Mouse (Mus musculus) adrenal gland, adult 8-10 months (tissue): ENCODE data around the gene Crygn. TPM values are rescaled to one million over a fixed set of nuclear protein-coding genes. Genes with fewer than 3 reads are reported as not detected.

Source experiments
- DNase-seq: peaks from one replicate; pipeline ENCODE4 v3.0.0; 2022
- total RNA-seq, 4 experiments: library from RNA; stranded (reverse); gene quantifications; 2 replicates each; pipeline ENCODE4 v1.2.4; 2022

The Crygn gene
- total RNA-seq, 4 experiments from 2014 or later = 5.3 TPM; not detected in 3

DNA sequence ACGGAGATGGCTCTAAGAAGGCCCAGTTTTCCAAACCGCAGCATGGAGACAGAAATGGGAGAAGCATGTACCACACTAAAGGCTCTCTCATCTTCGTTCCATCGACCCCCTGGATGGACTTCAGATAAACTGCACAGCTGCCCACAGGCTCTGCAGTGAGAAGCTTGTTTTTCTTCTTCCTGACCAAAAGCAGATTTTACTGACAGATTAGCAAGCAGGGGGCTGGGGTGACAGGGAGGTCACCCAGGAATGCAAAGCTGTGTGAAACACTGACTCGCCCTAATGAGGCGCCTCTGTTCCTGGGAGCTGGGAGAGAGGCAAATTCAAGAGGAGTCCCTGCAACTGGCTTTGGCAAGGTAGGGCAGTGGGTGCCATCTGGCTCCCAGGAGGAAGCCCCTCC lies 10.3 kb downstream of the Crygn start:
- DNase-seq = no peak

DNA sequence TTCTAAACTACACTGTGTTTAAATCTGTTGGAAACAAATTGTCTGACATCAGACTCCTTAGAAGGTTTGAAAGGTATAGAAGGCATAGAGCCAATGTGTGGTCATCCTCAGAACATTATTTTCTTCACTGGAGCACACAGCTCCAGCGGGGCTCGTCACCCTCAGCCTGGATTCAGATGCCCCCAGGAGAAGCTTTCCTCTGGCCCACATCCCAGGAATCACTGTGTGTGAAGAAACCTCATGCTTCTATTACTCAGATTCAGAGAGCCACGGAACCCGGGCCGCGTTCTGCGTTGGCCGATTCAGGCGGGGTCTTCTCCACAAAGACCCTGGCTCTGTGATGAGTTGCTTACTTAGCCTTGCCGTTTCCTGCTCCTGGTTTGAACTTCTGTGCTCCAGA lies 13.9 kb downstream of the Crygn start:
- DNase-seq = no peak

DNA sequence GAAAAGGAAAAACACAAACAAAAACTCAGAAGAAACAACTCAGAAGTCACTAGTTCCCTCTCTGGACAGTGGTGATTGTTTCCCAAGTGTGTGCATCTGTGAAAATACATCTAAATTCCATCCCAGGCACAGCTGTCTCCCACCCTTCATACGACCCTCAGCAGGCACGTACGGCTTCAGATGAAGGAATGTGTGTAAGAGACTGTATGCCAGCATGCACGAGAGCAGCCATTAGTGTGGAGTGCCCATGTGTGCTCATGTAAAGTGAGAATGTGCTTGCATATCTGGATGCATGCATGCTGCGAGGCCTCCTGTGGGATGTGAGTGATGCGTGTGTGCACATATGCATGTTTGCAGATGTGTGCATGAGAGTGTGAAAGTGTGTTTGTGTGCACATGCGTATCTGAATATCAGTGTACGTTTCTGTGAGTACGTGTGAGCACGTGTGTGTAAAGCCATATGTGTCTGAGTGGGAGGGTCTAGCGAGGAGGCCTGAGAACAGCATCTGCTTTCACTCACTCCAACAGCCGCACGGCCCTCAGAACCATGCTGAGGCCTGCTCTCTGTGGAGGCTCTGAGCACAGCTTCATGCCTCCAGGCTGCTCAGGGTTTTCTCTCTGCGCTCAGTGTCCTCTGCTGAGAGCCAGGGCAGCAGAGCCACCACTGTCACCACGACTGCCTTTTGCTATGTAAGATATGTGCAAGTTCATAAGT lies 16.5 kb downstream of the Crygn start:
- DNase-seq = no peak

DNA sequence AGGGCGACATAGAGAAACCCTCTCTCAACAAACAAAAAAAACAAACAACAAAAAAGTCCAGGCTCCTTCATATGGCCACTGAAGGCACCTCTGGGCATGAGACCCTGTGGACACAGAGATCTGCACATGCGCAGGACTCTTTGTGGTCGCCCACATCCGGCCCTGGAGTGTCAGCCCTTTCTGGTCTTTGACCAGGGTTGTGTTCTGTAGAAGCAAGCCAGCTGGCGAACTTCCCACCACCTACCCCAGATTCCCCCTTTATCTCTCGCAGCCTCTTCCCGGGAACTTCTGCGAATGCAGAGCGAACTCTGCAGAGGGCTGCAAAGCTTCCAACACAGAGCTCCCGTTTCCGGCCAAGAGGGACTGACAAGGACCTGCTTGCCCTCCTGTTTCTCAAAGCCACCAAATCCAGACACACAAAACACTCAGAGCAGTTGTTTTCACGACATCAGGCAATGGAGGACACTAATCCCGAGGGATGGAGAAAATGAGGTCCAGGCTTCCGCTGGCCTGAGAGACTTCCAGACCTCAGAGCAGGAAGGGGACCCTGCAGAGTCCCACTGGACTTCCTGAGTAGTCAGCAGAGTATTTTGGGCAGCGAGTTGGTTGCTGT lies 18.6 kb downstream of the Crygn start:
- peak; percentile 30 for DNase-seq

DNA sequence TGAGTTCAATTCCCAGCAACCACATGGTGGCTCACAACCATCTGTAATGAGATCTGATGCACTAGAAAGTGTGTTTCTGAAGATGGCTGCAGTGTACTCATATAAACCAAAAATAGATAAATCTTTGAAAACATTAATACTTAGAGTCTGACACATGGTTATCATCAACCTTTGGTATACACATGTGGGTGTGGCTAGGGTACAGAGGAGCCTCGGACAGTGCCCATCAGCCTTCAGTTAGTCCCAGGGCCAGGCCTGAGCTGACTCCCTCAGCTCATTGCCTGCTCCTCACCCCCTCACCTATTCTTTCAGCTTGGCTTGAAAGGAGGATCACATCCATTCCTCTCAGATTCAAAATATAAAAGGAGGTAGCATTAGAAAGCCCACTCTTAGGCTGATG lies 19.3 kb downstream of the Crygn start:
- no peak for DNase-seq

DNA sequence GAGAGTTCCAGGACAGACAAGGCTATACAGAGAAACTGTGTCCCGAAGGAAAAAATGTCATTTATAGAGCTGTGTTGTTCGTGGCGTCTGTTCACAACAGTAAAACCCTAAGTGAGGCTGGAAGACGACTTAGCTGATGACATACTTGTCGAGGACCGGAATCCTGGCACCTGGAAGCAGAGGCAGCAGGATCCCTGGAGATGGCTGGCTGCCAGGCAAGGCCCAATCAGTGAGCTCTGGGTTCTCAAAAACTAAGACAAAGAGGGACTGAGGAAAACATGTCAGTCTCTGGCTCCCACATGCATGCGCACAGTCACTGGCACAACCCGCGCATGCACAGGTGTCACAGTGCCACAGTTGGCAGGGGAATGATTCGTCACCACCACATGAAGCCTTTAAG lies 20.2 kb downstream of the Crygn start:
- no peak for DNase-seq

DNA sequence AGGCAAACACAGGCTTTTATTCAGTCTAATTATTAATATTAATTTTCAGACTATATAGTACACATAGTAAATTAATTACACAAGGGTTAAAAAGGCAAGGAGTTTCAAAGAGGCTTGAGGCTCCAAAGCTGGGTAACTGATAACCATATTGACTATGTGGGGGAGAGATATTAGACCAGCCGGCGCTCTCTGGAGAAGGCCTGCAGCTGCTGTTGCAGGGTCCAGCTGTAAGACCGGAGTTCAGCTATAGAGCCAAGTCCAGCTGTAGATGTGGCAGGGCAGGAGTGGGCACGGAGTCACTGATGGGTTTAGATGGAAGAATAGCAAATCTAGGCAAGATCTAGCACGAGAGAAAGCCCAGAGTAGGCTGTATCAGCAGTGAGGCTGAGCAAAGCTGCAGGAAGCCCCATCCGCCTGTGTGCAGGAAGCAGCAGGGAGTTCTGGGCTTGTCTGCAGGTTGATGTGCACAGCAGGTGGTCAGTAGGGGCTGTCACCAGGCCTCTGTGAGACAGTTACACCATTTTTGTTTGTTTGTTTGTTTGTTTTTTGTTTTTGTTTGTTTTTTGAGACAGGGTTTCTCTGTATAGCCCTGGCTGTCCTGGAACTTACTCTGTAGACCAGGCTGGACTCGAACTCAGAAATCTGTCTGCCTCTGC lies 23.9 kb downstream of the Crygn start:
- DNase-seq = no peak

DNA sequence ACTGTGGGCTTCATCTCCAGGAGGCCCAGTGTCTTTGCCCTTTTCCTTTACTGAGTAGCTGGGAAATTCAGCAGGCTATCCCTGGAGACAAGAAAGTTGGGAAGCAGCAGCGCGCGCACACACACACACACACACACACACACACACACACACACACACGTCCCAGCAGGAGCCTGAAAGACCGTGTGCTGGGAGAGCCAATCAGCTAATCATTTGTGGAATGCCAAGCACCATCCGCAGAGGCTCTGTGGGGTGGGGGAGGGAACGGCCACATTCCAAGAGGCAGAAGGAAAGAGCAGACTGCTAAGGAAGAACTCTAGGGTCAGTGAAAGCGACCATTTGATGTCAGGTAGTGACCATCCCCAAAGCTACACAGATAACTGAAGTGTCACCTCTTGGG lies 24.7 kb downstream of the Crygn start:
- no peak for DNase-seq

DNA sequence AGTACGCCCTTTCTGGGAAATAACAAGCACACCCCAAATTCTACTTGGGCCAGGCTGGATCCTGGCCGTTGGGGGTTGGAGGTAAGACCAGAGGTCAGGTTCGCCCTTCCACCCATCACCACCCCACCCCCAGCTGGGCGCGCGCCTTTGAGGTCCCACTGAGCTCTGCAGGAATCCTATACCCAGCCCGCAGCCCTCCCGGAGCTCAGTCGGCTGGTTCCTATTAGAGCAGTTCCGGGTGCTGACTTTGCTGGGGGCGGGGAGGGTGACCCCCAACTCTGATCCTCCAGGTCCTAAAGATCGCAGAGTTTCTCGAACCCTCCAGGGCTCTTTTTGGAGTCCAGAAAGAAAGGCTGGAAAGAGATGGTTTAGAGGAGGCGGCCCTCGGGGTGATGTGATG lies 26.8 kb downstream of the Crygn start:
- DNase-seq = no peak

DNA sequence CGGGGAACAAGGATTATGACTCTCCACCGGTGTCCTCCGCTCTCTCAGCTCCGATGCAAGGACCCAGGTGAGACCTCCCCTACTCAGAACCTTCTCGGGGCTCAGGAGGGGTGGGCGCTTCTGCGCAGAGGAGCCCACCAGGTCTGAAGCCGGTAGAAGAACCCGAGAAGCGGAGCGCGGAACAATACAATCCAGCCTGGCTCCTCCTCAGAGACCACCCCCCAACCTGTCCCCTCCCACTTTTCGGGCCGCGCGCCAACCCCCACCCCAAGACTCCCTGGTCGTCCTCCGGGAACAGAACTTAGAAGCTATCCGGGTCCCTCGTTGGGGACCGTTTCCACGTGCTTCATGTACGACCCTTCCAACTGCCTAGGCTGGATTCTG lies 27.3 kb downstream of the Crygn start, which contains the start of gene Wdr86:
Gene Wdr86 (minus strand): TSS at position 240 of the 384 bp plus-strand sequence.
- no peak for DNase-seq

DNA sequence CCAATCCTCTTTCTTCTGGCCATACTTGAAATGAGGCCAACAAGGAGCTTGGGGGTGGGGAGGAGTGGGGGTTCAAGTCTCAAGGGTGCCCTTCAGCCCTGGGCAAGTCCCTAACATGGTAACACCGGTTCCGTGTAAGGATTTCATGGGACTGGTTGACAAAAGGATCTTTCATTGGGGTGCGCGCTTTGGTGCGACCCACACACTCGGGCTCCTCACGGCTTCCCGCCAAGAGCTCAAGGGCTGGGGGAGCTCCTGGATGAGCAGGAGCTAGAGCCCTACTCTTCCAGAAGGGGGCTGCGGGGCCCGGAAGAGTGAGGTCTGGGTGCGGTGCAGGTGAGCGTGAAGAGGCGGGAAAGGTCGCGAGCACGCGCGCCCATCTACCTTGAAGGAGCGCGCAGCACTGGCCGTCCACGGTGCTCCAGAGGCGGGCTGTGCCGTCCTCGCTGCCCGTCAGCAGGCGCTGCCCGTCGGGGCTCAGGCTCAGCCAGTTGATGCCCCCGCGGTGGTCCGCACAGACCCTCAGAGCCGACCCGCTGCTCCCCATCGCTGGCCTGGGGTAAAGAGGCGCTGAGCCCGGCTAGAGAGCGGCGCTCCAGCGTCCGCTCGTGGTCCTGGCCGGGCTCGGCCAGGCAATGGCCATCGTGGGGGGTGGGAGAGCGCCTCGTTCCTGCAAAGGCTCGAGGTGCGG lies 27.9 kb downstream of the Crygn start:
- DNase-seq = no peak

DNA sequence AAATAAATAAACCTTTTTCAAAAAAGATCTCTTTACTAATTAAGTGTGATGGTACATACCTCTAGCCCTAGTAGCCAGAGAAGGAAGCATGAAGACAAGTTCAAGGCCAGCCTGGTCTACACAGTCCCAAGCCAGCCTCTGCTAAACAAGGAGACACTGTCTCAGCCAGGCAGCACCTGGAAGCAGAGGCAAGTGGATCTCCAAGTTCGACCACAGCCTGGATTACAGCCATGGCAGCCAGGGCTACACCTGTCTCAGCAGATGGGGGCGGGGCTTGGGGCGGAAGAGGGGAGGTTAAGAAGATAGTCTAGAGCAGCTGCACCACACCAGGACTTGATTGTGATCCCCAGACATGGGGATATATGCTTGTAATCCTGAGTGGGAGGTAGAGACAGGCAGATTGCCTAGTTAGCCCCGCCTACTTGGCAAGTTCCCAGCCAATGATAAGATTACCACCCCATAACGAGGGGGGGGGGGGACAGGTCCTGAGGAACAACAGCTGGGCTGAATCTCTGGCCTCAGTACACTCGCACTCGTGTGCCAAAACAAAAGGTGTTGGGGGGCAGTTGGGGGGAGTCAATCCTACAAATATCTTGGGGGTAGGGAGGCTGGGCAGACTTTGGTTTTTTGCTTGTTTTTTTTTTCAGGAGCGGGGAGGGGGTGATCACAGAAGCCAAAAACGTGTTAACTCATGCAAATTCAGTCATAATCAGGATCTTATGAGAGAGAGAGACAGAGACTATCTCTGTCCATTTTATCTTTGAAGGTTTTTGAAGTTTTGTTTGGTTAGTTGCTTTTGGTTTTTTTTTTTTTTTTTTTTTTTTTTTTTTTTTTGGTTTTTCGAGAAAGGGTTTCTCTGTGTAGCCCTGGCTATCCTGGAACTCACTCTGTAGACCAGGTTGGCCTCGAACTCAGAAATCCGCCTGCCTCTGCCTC lies 30.6 kb downstream of the Crygn start:
- DNase-seq = no peak

DNA sequence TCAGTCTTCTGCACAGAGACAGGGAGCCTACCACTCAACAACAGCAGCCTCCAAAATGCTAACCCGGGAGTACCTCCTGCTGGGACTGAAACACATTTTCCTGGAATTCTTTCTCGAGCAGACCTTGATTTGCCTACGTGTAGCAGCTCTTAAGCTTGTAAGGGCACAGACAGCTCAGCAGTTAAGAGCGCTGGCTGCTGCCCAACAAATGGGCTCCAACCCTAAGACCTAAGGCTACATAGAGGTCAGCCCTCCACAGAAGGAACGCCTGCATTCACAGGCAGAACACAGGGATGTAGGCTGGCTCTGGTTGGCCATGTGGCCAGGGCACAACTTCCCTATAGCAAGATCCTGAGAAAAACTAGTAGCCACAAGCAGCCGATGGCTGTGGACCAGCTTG lies 31.9 kb downstream of the Crygn start:
- DNase-seq = no peak

DNA sequence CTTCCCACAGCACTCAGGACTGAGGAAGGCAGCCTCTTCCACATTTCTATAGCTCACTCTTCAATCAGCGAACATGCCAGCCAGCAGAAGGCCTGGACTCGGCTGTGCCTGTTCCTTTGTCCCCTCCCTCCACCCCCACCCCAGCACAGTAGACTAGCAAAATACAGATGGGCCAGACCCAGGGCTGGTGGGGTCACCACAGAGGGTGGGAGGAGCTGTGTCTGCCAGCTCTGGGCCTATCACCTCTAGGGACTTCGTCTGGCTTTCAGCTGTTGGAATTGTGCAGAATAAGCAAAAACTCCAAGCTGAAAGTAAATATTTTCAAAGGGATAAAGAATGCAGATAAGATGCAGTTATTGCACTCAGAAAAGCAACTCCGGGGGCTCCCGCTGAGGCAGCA lies 33.0 kb downstream of the Crygn start:
- no peak for DNase-seq

DNA sequence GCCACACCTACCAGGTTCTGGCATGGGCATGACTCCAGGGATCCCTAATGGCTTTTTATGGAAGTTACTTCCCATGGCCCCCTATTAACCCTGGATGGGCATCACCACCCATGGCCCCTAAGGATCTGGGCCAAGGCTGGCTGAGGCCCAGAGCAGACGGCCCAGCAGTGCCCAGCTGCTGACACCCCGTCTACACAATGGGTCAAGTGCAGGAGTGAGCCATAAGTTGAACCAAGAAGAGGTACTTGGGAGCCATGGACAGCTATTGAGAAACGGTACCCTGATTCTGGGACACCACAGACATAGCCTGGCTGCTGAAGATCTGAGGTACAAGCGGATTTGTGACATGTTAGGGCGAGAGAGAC lies 33.6 kb downstream of the Crygn start:
- DNase-seq = no peak

DNA sequence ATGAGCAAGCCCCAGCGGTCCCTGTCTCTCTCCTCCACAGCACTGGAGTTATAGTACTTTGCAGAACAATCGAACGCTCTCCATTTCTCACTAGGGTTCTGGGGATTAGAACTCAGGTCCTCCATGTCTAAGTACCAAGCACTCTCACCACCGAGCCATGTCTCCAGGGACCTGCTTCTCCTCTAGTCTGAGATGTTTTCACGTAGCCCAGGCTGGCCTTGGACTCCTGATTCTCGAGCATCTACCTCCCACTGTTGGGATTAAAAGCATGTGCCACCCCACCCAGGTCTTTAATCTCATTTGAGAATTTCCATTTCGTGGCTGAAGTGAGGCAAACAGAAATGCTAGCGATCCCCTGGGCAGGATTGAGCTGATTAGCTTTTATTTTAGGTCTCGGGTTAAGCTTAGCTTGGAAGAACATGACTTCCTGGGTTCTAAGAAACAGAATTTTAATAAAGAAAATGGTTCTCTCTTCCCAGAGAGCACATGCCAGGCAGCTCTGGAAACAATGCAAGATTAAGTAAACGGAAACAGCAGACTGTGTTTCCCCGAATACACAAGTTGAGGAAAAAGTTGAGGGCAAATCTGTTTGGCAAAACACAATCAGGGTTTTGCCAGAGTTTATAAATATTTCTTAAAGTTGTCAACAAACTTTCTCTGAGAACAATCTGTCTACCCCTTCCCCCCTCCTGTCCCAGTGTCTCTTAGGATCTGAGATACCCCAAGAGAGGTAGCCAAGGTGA lies 34.1 kb downstream of the Crygn start:
- DNase-seq = no peak

DNA sequence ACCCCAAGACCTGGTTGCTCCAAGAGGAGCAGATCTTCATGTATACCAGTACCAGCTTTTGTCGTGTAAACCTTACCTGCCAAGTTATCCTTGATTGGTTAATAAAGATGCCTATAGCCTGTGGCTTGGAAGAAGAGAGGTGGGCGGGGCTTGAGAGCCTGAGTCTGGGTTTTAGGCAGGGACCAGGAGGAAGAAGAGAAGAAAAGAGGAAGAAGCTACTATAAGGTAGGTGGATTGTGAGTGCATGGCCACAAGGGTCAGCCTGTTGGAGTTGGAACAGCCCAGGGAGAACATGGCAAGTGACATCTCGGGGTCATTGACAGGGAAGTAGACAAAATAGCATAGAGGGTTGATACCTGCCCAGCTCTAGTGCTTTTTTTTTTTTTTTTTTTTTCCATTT lies 38.0 kb downstream of the Crygn start:
- DNase-seq = no peak

DNA sequence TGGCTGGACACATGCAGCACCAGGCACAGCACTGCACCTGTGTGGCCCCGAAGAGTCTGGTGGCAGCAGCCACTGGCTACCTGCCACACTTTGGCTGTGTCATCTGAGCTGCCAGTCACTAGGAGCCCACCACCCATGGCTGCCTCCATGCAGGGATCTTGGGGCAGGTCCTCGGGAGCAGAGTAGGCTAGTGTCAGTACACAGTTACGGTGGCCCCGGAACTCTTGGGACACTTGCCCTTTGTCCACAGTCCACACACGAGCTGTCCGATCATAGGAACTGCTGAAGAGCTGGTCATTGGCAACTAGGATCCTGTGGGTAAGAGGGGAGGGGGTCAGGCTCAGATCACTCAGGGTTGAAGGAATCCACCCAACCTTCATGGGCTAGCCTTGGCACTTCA lies 39.7 kb downstream of the Crygn start:
- DNase-seq = no peak

DNA sequence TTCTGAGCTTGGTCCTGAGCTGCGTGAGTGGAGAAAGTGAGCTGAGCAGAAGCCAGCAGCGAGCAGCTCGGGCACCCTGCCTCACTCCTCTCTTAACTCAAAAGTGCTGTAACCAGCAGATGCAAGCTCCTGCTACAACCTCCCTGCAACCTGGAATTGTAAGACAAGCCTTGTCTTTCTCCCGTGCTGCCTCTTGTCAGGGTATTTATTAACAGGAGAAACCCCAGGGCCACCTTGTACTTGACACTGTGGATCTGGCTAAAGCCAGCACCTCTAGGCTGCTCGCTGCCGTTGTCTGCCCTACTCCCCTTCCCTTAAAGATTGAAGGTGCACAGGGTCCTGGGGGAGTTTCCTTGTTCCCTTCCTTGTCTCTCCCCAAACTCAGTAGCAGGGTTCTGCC lies 43.8 kb downstream of the Crygn start:
- no peak for DNase-seq

DNA sequence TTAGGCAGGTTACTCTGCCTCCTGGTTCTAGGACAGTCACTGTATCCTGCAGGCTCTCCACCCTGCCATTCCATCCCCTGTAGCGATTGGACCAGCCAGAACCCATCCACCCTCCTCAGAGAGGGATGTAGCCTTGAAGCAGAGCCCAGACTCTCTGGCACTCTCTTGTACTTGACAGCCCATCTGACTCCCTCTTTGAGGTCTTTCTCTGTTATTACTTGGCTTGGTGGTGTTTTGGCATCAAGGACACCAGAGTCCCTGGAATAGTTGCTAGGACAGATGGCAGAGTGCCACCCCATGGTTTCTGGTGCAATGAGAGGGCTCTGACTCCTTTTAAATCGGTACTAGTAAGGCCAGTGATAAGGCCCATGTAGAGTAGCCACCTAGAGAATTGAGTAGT lies 44.6 kb downstream of the Crygn start:
- DNase-seq = peak; percentile 82

DNA sequence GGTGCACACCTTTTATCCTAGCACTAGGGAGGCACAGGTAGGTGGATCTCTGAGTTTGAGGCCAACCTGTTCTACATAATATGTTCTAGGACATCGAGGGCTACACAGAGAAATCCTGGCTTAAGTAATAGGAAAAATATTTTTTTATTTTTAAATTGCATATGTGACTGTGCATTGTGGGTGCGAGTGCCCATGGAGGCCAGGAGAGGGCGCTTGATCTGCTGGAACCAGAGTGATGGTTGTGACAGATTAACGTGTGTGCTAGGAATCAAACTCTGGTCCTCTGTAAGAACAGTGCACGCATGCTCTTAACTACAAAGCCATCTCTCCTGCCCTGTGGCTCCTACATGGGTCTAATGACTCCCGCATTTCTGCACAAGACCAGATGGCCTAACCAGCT lies 46.2 kb downstream of the Crygn start:
- DNase-seq = no peak

DNA sequence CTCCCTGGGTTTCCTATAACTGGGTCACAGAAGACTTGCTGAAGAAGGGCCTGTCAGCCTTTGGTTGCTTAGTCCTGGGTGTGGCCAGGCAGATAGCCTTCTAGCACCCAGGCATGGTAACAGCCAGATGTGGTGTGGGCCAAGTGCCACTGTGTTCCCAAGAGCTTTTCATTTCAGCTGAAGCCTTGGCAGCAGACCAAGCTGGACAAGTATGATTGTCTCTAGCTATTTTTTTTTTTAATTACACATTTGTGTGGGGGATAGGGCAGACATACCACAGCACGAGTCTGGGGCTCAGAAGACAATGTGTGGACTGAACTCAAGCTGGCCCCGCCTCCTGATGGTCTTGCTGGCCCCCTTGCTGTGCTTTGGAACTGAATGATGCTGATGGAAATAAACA lies 47.8 kb downstream of the Crygn start:
- DNase-seq = no peak
